Mouse (Mus musculus) erythroblast, embryonic 14.5 days (primary cell): ENCODE data around the gene Vopp1. TPM values are rescaled to one million over a fixed set of nuclear protein-coding genes. Genes with fewer than 3 reads are reported as not detected.
"Not testable (repeated sequence)": the region's sequence is repeated elsewhere in the genome, so short reads cannot be mapped to it uniquely, and the experiment has no call there.

Experiments used
- H3K27me3 ChIP-seq: 2 replicates; pipeline ENCODE4 v1.6.1; 2012; ENCODE audit warnings: inconsistent platforms; ENCODE audit not compliant: control insufficient read depth
- H3K36me3 ChIP-seq: 2 replicates; pipeline ENCODE4 v1.6.1; 2012; ENCODE audit warnings: mild to moderate bottlenecking, inconsistent platforms; ENCODE audit not compliant: control insufficient read depth
- H3K4me1 ChIP-seq: 2 replicates; pipeline ENCODE4 v1.6.1; 2012; ENCODE audit warnings: inconsistent platforms; ENCODE audit not compliant: control insufficient read depth
- H3K4me3 ChIP-seq: replicated peaks from 2 replicates; pipeline ENCODE3; 2012; ENCODE audit warnings: moderate library complexity, mild to moderate bottlenecking, inconsistent platforms
- H3K9me3 ChIP-seq: 2 replicates; pipeline ENCODE4 v1.6.1; 2012; ENCODE audit warnings: low read length, inconsistent platforms, mixed read lengths; ENCODE audit not compliant: control insufficient read depth
- GATA1 ChIP-seq: IDR thresholded peaks from 2 replicates; pipeline ENCODE4 v1.6.1; 2012; ENCODE audit warnings: low read length, inconsistent platforms, mixed read lengths
- TAL1 ChIP-seq: IDR thresholded peaks from 3 replicates; pipeline ENCODE4 v1.6.1; 2012; ENCODE audit warnings: low read length, inconsistent platforms, mixed read lengths
- polyA plus RNA-seq: library from polyadenylated mRNA; stranded (reverse); fragments of >175 nt; gene quantifications from 2 replicates; pipeline ENCODE4 v1.2.3, GENCODE M21; 2012

Gene Vopp1
- 8.1 and 10.8 TPM in 2 replicates for polyA plus RNA-seq

DNA sequence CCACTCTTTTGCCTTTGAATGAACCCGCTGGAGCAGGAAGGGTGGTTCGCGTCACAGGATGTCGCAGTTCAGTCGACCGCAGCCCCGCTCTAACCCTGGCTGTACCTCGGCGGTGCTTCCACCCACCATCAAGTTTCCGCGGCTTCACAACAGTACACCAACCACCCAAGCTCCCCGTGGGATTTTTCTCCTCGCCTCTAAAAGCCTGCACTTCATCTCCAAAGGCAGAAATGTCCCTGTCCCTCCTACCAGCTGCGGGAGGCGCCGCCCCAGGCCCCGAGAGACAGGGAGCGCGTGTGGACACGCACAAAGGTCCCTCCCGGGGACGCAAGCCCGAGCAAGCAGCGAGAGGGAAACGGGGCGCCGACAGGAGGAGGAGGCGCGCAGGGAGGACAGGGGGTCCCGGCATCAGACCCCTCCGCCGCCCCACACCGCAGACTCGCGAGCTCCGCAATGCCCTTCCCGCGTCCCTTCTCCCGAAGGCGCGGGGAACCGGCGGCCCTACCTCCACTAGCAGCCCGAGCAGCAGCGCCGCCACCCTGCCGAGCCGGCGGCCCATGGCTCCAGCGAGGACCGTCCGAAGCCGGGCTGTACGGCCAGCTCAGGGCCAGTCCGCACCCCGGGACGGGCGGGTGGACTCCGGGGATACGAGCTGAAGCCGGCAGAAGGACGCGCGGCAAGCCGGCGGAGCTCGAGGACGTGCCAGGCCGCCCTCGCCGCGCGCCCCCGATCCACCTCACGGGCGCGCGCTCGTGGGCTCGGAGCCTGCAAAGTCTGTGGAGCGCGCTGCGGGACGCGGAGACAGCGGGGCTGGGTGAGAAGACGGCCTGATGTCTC lies at the start of gene Vopp1:
Gene Vopp1, minus strand, starts transcription at position 738 of the 837 bp plus-strand sequence.
- Histone ChIP-seq H3K9me3 (no peaks in the 10 kb centered on the region), H3K36me3 (peaks cover 25% of the 10 kb centered on the region), H3K27me3 (peaks cover 3% of the 10 kb centered on the region; the same call in 1 of the 2 replicates), H3K4me3 (peak within 1 kb of the TSS; percentile 77), H3K4me1 (peaks cover 55% of the 10 kb centered on the region)
- TF ChIP-seq GATA1 = no peak
- TF ChIP-seq TAL1 = no peak

DNA sequence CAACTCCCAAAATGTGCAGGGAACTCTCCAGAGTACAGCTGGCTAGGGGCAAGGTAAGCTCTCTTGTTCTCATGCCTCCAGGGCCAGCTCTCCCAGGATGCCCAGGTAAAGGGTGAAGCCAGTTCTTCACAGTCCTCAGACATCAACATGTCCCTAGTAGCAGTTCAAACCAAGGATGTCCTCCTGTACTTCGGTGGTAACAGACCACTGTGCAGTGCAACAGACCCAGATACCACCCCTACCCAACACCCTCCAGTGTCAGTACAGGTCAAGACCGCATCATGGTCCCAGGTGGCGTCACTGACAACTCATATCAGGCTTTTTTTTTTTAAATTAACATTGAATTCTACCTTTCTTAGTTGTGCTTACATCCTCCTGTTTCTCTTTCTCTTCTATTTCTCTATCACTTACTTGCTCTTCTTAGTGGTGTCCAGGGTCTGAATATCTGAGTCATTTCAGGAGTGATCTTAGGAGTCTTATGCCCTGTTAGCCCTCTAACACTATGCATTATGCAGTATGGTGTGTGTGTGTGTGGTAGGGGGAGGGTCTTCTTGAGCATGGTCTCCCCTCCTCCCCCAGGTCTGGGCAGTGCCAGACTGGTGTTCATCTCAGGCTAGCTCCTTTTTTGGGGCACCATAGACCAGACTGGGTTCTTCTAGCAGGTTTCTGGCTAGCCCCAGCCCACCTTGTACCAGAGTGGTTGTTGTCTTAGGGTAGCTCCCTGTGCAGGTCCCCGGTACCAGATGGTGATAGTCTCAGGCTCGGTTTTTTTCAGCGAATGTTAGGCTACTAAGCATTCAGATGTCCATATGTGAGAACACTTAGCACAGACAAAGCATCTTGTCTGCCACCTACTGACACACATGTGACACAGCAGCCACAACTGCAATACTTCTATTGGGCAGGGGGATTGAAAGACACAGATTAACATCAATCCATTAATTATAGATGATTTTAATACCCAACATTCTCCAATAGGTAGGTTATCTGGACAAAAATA lies 34.4 kb upstream of the Vopp1 start:
- H3K27me3 ChIP-seq = peaks cover 8% of the 10 kb centered on the region
- H3K36me3 ChIP-seq = no peaks in the 10 kb centered on the region
- H3K4me1 ChIP-seq = peaks cover 16% of the 10 kb centered on the region
- no peaks in the 10 kb centered on the region for H3K9me3 ChIP-seq
- H3K4me3 ChIP-seq = no peak overlapping the region
- no peak for TF ChIP-seq TAL1
- no peak for TF ChIP-seq GATA1

DNA sequence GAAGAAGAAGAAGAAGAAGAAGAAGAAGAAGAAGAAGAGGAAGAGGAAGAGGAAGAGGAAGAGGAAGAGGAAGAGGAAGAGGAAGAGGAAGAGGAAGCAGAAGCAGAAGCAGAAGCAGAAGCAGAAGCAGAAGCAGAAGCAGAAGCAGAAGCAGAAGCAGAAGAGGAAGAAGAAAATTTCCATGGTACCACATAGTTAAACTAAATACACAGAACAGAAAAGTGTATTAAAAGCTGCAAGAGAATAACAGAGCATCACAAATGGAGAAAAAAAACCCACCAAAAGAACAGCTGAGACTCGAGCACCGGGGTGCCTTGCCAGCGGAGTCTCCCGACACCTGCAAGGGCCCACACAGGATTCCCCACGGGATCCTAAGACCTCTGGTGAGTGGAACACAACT lies 26.2 kb upstream of the Vopp1 start:
- H3K4me1 ChIP-seq, H3K36me3 ChIP-seq, H3K27me3 ChIP-seq, H3K9me3 ChIP-seq, H3K4me3 ChIP-seq: not testable (repeated sequence)

DNA sequence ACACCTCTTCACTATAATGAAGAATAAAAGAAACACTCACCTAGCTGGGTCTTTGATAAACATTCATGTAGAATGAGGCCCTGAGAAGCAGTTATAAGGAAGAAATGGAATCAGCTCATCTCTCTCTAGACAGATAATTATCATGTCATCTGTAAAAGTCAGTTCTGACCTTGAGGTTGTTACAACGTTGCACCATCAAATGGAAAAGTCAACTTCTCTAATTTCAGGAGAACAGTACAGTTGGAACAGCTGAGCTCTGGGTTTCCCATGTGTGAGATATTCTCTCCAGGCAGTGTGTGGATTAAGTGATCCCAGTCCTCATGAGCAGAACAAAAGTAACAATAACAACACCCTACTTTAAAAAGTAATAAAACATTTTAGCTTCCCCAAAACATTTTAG lies 25.3 kb upstream of the Vopp1 start, which contains the start of gene Vmn1r21:
Gene Vmn1r21, minus strand, starts transcription at position 58 of the 400 bp plus-strand sequence.
- Histone ChIP-seq H3K9me3 (no peaks in the 10 kb centered on the region), H3K27me3 (peaks cover 4% of the 10 kb centered on the region), H3K36me3 (no peaks in the 10 kb centered on the region), H3K4me3 (no peak within 1 kb of the TSS), H3K4me1 (no peaks in the 10 kb centered on the region)
- no peak for TF ChIP-seq GATA1
- TF ChIP-seq TAL1 = no peak

- Histone ChIP-seq H3K9me3 (no peaks in the 10 kb centered on the region), H3K27me3 (peaks cover 32% of the 10 kb centered on the region), H3K4me3 (no peak overlapping the region), H3K36me3 (no peaks in the 10 kb centered on the region), H3K4me1 (no peaks in the 10 kb centered on the region)
- TF ChIP-seq TAL1 (no peak), GATA1 (no peak)
Observed at GRCm38 (mm10) chr6:57839693-57840408, 14.9 kb upstream of the Vopp1 start.

GRCm38 (mm10) chr6:57825259-57825715 lies 328 bp upstream of the Vopp1 start:
- TF ChIP-seq TAL1 (no peak), GATA1 (no peak)
- Histone ChIP-seq H3K4me3 (peak overlapping the region; percentile 77), H3K27me3 (peaks cover 3% of the 10 kb centered on the region; the same call in 1 of the 2 replicates), H3K4me1 (peaks cover 56% of the 10 kb centered on the region), H3K9me3 (no peaks in the 10 kb centered on the region), H3K36me3 (peaks cover 24% of the 10 kb centered on the region)

GRCm38 (mm10) chr6:57823461-57823860 lies 1.5 kb downstream of the Vopp1 start:
- Histone ChIP-seq H3K9me3 (no peaks in the 10 kb centered on the region), H3K4me3 (peak overlapping the region; percentile 77), H3K4me1 (peaks cover 48% of the 10 kb centered on the region), H3K27me3 (peaks cover 3% of the 10 kb centered on the region; the same call in 1 of the 2 replicates), H3K36me3 (peaks cover 25% of the 10 kb centered on the region)
- TF ChIP-seq TAL1 = no peak
- peak; percentile 57; the same call in 1 of the 2 replicates for TF ChIP-seq GATA1

DNA sequence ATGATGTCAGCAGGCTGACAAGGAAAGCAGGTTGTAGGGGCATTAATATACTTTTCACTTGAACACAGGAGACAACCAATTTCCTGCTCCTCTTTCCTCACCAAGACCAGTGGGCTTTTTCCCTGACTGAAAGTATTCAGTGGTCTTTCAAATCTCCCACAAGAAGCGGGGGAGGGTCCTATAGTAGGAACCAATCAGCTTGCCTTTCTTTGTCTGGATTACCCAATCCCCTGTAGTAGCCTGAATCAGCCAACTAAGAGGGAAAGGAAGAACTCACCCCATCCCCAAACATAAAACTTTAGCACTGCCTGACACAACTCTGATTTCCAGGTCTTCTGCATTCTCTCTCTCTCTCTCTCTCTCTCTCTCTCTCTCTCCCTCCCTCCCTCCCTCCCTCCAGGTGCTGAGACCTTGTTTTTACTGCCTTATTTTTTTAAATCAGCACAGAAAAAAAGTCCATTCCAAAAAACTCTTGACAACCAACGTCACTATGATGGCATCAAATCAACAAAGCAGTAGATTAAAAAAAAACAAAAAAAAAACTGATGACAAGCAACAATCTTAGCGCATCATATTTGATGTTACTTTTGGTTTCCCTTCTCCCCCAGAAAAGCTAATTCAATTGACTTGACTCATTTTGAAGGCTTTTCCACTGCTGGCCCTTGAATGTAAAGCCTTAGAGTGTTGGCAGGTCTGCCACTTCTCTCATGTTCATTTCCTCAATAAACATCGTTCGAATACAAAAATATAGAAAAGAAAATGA lies 2.1 kb downstream of the Vopp1 start:
- peaks cover 25% of the 10 kb centered on the region for H3K36me3 ChIP-seq
- peaks cover 3% of the 10 kb centered on the region; the same call in 1 of the 2 replicates for H3K27me3 ChIP-seq
- no peaks in the 10 kb centered on the region for H3K9me3 ChIP-seq
- peak overlapping the region; percentile 77 for H3K4me3 ChIP-seq
- peaks cover 45% of the 10 kb centered on the region for H3K4me1 ChIP-seq
- no peak for TF ChIP-seq GATA1
- no peak for TF ChIP-seq TAL1
